ENCODE assay signal across 14 mouse cellular contexts in genomic region chr17:84031381-84031780, GRCm38 (mm10).
A peak's percentile ranks its signal among the peaks of the same experiment; 100 is the strongest.
DNase-seq lines count a peak whose midpoint lies in the region; ATAC-seq lines count a peak whose summit lies in the region.
"Had no signal": no experiment of that assay in that cellular context is flagged by ENCODE, and none has a peak within 500 bp of the region (broad histone marks: within the 10 kb centered on the region; RNA-seq: fewer than 3 reads in every experiment).

No protein-coding gene starts in this region.

- H3K4me2 ChIP-seq in neural tube, embryonic 15.5 days, result no peak overlapping the region
- H3K4me2 ChIP-seq: forebrain, embryonic 13.5 days had no signal

- H3K36me3 ChIP-seq in neural tube, embryonic 15.5 days, result no peaks in the 10 kb centered on the region

- intact Hi-C loops in gastrocnemius, postnatal 14 days (cut with DNase I; ENCODE audit: low total_unique reads), result loop anchor here (10.0 kb wide), 1 partner anchor 127 kb away; no protein-coding TSS in a partner anchor
- intact Hi-C loops in gastrocnemius, postnatal 36 days (cut with DNase I), result no loop called here
- intact Hi-C loops in heart, postnatal 14 days (cut with DNase I), result loop anchor here (5.0 kb wide), 1 partner anchor 66 kb away; no protein-coding TSS in a partner anchor

- peaks cover 6% of the 10 kb centered on the region; the same call in 1 of the 2 replicates for H3K27me3 ChIP-seq in neural tube, embryonic 15.5 days (replicated peaks)
- H3K27me3 ChIP-seq: Patski had no signal

- DNase-seq in gastrocnemius, postnatal 14 days, result peak; percentile 60
- DNase-seq in gastrocnemius, postnatal 36 days, result no peak
- peak; percentile 38 for DNase-seq in lung, postnatal 10 days
- no peak for DNase-seq in lung, postnatal 14 days
- peak; percentile 47 to 62 for DNase-seq in heart, postnatal 14 days
- DNase-seq in ovary, adult 18-20 months (ENCODE audit: low spot score), result no peak
- no peak for DNase-seq in liver
- DNase-seq: adrenal gland, postnatal 14 days; cerebellum, adult 11-12 months; layer of hippocampus, postnatal 36 days; lung, adult 18-20 months had no signal

- no peak overlapping the region for H3K4me3 ChIP-seq in neural tube, embryonic 15.5 days (replicated peaks)
- H3K4me3 ChIP-seq: forebrain, embryonic 13.5 days had no signal

- H3K9me3 ChIP-seq in neural tube, embryonic 15.5 days (replicated peaks), result no peaks in the 10 kb centered on the region
- H3K9me3 ChIP-seq: forebrain, embryonic 13.5 days had no signal

- WGBS in neural tube, embryonic 15.5 days, result 81% methylated on average over 6 of the region's 6 CpGs

- H3K27ac ChIP-seq in neural tube, embryonic 15.5 days (replicated peaks), result 0 out of 2 replicates have a peak overlapping the region, but pooled peaks have one; percentile 45
- H3K27ac ChIP-seq: forebrain, embryonic 13.5 days had no signal

- peaks cover 28% of the 10 kb centered on the region for H3K4me1 ChIP-seq in neural tube, embryonic 15.5 days

- no peak for ATAC-seq in neural tube, embryonic 15.5 days (ENCODE audit: low FRiP score)
- ATAC-seq: forebrain, embryonic 13.5 days; Patski had no signal

- H3K9ac ChIP-seq in neural tube, embryonic 15.5 days (replicated peaks), result no peak overlapping the region
- H3K9ac ChIP-seq: forebrain, embryonic 13.5 days had no signal

Comparison
In these comparisons a context has a peak if more than half of its experiments do, and no peak if none do; other contexts are left out.
1. DNase-seq: peak in gastrocnemius, postnatal 14 days (single experiment), lung, postnatal 10 days (single experiment) and heart, postnatal 14 days (2 of 2); none in gastrocnemius, postnatal 36 days (0 of 2), lung, postnatal 14 days (single experiment), ovary, adult 18-20 months (single experiment) and liver (single experiment).